Mouse (Mus musculus) midbrain, embryonic 16.5 days (tissue): ENCODE data around the gene Golt1b. TPM values are rescaled to one million over a fixed set of nuclear protein-coding genes. Genes with fewer than 3 reads are reported as not detected.

Source experiments
- ATAC-seq: fragments of 200-750 bp; cut with Nextera tagmentation; 2 replicates; pipeline ENCODE4 v1.8.0; 2017; ENCODE audit warnings: moderate TSS enrichment
- H3K27ac ChIP-seq: fragments of 300-500 bp; sonication (generic); 2 replicates; pipeline ENCODE4 v1.5.1; 2014; ENCODE audit warnings: mild to moderate bottlenecking, low read length, mixed read lengths
- H3K27me3 ChIP-seq: fragments of 300-500 bp; sonication (generic); 2 replicates; pipeline ENCODE4 v1.6.1; 2014; ENCODE audit warnings: low read depth, low read length, mixed read lengths; ENCODE audit not compliant: control insufficient read depth, insufficient read depth
- H3K36me3 ChIP-seq: fragments of 300-500 bp; sonication (generic); 2 replicates; pipeline ENCODE4 v1.6.1; 2014; ENCODE audit warnings: mild to moderate bottlenecking, low read length, moderate library complexity, mixed read lengths; ENCODE audit not compliant: control insufficient read depth, insufficient read depth
- H3K4me1 ChIP-seq: fragments of 300-500 bp; sonication (generic); 2 replicates; pipeline ENCODE4 v1.6.1; 2014; ENCODE audit warnings: mild to moderate bottlenecking, low read length, mixed read lengths; ENCODE audit not compliant: control insufficient read depth, insufficient read depth
- H3K4me2 ChIP-seq: fragments of 300-500 bp; sonication (generic); 2 replicates; pipeline ENCODE4 v1.6.1; 2014; ENCODE audit warnings: mild to moderate bottlenecking, low read length, mixed read lengths
- H3K4me3 ChIP-seq: fragments of 300-500 bp; sonication (generic); 2 replicates; pipeline ENCODE4 v1.5.1; 2014; ENCODE audit warnings: low read depth, mild to moderate bottlenecking, low read length, moderate library complexity, mixed read lengths
- H3K9ac ChIP-seq: fragments of 300-500 bp; sonication (generic); 2 replicates; pipeline ENCODE4 v1.6.1; 2014; ENCODE audit warnings: low read depth, low read length, mixed read lengths
- H3K9me3 ChIP-seq: fragments of 300-500 bp; sonication (generic); replicated peaks from 2 replicates; pipeline ENCODE4 v1.6.1; 2014; ENCODE audit warnings: mild to moderate bottlenecking, low read length, mixed read lengths; ENCODE audit not compliant: control insufficient read depth, poor library complexity, severe bottlenecking
- WGBS: fragments of 180-500 bp; shearing (Covaris S2); extraction: QIAGEN DNeasy Blood & Tissue Kit; methylation state at CpG from one replicate; pipeline ENCODE4 v1.1.7; 2014; 5-methylcytosine and 5-hydroxymethylcytosine counted together
- polyA plus RNA-seq: library from polyadenylated mRNA; unstranded; fragments of >200 nt; fragmentation: Nextera tagmentation; extraction: Ambion mirVana; gene quantifications from 2 replicates; pipeline ENCODE4 v1.2.1, GENCODE M21; 2015

The Golt1b gene
- polyA plus RNA-seq, 1 experiment from 2014 or later = 80.1 TPM

- WGBS = 90% methylated on average over 6 of the region's 6 CpGs
- H3K9me3 ChIP-seq = no peaks in the 10 kb centered on the region
- no peak for ATAC-seq
- H3K4me1 ChIP-seq = no peaks in the 10 kb centered on the region
- no peaks in the 10 kb centered on the region for H3K27me3 ChIP-seq
- H3K27ac ChIP-seq = no peak overlapping the region
- H3K4me3 ChIP-seq = no peak overlapping the region
- H3K9ac ChIP-seq = no peak overlapping the region
- no peak overlapping the region for H3K4me2 ChIP-seq
- H3K36me3 ChIP-seq = 0 out of 2 replicates have a peak, but pooled peaks cover 3% of the 10 kb centered on the region
Measured at GRCm38 (mm10) chr6:142379961-142380360, 7.1 kb upstream of the Golt1b start.

- H3K9ac ChIP-seq = no peak overlapping the region
- peaks cover 6% of the 10 kb centered on the region for H3K4me1 ChIP-seq
- 0 out of 2 replicates have a peak, but pooled peaks cover 1% of the 10 kb centered on the region for H3K36me3 ChIP-seq
- H3K27ac ChIP-seq = no peak overlapping the region
- H3K27me3 ChIP-seq = no peaks in the 10 kb centered on the region
- H3K4me2 ChIP-seq = no peak overlapping the region
- H3K4me3 ChIP-seq = no peak overlapping the region
- ATAC-seq = no peak
- 90% methylated on average over 7 of the region's 7 CpGs for WGBS
- H3K9me3 ChIP-seq = no peaks in the 10 kb centered on the region
Measured at GRCm38 (mm10) chr6:142381615-142382014, 5.4 kb upstream of the Golt1b start.

GRCm38 (mm10) chr6:142384521-142384920 is 2.5 kb upstream of the Golt1b start:
- no peak for ATAC-seq
- no peaks in the 10 kb centered on the region for H3K36me3 ChIP-seq
- H3K9ac ChIP-seq = no peak overlapping the region
- H3K9me3 ChIP-seq = no peaks in the 10 kb centered on the region
- no peak overlapping the region for H3K4me2 ChIP-seq
- WGBS = 87% methylated on average over 9 of the region's 9 CpGs
- no peaks in the 10 kb centered on the region for H3K27me3 ChIP-seq
- no peak overlapping the region for H3K27ac ChIP-seq
- H3K4me1 ChIP-seq = peaks cover 24% of the 10 kb centered on the region
- no peak overlapping the region for H3K4me3 ChIP-seq

- no peaks in the 10 kb centered on the region for H3K36me3 ChIP-seq
- H3K4me3 ChIP-seq = peak overlapping the region; percentile 100
- 6% methylated on average over 31 of the region's 31 CpGs for WGBS
- no peaks in the 10 kb centered on the region for H3K27me3 ChIP-seq
- peak overlapping the region; percentile 65 for H3K4me2 ChIP-seq
- no peaks in the 10 kb centered on the region for H3K9me3 ChIP-seq
- H3K27ac ChIP-seq = peak overlapping the region; percentile 55; the same call in 1 of the 2 replicates
- peak; percentile 86 for ATAC-seq
- peaks cover 24% of the 10 kb centered on the region for H3K4me1 ChIP-seq
- peak overlapping the region; percentile 70 for H3K9ac ChIP-seq
Measured at GRCm38 (mm10) chr6:142386285-142387010, 573 bp upstream of the Golt1b start.

- peak overlapping the region; percentile 86 for H3K4me2 ChIP-seq
- no peak overlapping the region for H3K27ac ChIP-seq
- ATAC-seq = no peak
- peak overlapping the region; percentile 90 for H3K9ac ChIP-seq
- H3K27me3 ChIP-seq = no peaks in the 10 kb centered on the region
- H3K9me3 ChIP-seq = no peaks in the 10 kb centered on the region
- peaks cover 24% of the 10 kb centered on the region for H3K4me1 ChIP-seq
- H3K36me3 ChIP-seq = no peaks in the 10 kb centered on the region
- 23% methylated on average over 8 of the region's 8 CpGs for WGBS
- peak overlapping the region; percentile 100 for H3K4me3 ChIP-seq
Measured at GRCm38 (mm10) chr6:142387755-142388271, 792 bp downstream of the Golt1b start.

GRCm38 (mm10) chr6:142389101-142389500 is 2.1 kb downstream of the Golt1b start:
- WGBS = 93% methylated on average over 2 of the region's 2 CpGs
- H3K4me3 ChIP-seq = no peak overlapping the region
- no peaks in the 10 kb centered on the region; the same call in 1 of the 2 replicates for H3K36me3 ChIP-seq
- H3K9me3 ChIP-seq = no peaks in the 10 kb centered on the region
- peaks cover 24% of the 10 kb centered on the region for H3K4me1 ChIP-seq
- no peak overlapping the region for H3K27ac ChIP-seq
- no peak overlapping the region for H3K4me2 ChIP-seq
- no peak overlapping the region for H3K9ac ChIP-seq
- no peak for ATAC-seq
- no peaks in the 10 kb centered on the region for H3K27me3 ChIP-seq

GRCm38 (mm10) chr6:142392312-142392711 is 5.3 kb downstream of the Golt1b start:
- Histone ChIP-seq H3K4me2 (no peak overlapping the region), H3K27me3 (no peaks in the 10 kb centered on the region), H3K27ac (no peak overlapping the region), H3K4me1 (peaks cover 17% of the 10 kb centered on the region), H3K36me3 (peaks cover 9% of the 10 kb centered on the region), H3K4me3 (no peak overlapping the region), H3K9ac (no peak overlapping the region), H3K9me3 (no peaks in the 10 kb centered on the region)
- ATAC-seq = no peak
- 95% methylated on average over 5 of the region's 5 CpGs for whole genome bisulfite sequencing

GRCm38 (mm10) chr6:142394669-142395068 is 7.6 kb downstream of the Golt1b start:
- Histone ChIP-seq H3K27ac (no peak overlapping the region), H3K9ac (no peak overlapping the region), H3K27me3 (no peaks in the 10 kb centered on the region), H3K36me3 (peaks cover 9% of the 10 kb centered on the region), H3K4me1 (no peaks in the 10 kb centered on the region), H3K4me3 (no peak overlapping the region), H3K4me2 (no peak overlapping the region), H3K9me3 (no peaks in the 10 kb centered on the region)
- ATAC-seq = no peak
- WGBS = 79% methylated on average over 5 of the region's 5 CpGs

GRCm38 (mm10) chr6:142395756-142396155 is 8.7 kb downstream of the Golt1b start:
- Histone ChIP-seq H3K27me3 (no peaks in the 10 kb centered on the region), H3K9ac (no peak overlapping the region), H3K27ac (no peak overlapping the region), H3K36me3 (peaks cover 14% of the 10 kb centered on the region), H3K4me1 (no peaks in the 10 kb centered on the region), H3K4me3 (no peak overlapping the region), H3K9me3 (no peaks in the 10 kb centered on the region), H3K4me2 (no peak overlapping the region)
- WGBS = 94% methylated on average over 6 of the region's 6 CpGs
- no peak for ATAC-seq
